Mouse (Mus musculus) WW6 (cell line): ENCODE data around the gene Syne2.
"Not testable (repeated sequence)": the region's sequence is repeated elsewhere in the genome, so short reads cannot be mapped to it uniquely, and the experiment has no call there.

ENCODE experiments used
- DNase-seq: peaks from one replicate; pipeline ENCODE4 v3.0.0-alpha.2; 2013; ENCODE audit warnings: low read depth, low spot score

Syne2 gene

DNA sequence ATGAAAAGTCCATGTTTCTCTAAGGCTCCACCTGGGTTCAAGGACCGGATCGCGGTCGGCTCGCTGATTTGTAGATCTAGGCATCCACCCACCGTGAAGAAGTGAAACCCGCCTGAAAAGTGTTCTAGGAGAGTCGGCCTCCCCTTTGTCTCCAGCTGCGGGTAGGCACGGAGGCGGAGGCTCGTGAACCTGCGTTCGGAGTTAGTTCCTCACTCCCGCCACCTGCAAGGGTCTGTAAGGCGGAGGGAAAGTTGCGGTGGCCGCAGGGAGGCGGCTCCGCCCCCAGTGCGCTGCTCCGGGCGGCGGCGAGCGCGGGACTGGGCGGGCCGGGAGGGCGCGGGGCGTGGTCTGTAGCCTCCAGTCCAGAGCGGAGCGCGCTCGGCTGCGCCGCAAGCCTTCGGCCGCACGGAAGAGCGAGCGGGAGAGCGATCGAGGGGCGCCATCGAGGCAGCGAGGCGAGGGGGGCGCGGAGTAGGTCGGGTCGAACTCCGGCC, at the start of gene Syne2:
Syne2 (plus strand) TSS at position 176 of the 494 bp plus-strand sequence.
- DNase-seq = peak; percentile 65

DNA sequence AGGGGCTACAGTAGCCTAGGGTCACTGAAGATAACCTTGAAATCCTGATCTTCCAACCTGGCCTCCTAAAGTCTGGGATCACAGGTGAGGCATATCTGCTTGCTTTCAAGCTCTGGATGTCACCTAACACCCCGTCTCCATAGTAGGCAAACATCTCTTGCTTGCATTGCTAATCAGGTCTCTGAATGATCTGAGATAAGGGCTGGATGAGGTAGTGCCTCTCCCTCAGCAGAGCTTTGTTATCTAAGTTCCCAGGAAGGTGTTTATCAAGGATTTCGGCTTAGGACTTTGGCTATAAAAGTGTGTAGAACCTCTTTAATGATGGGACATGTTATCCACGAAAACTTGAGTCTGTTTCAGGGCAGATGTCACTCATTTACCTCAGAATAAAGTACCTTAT, 46.5 kb upstream of the Syne2 start:
- no peak for DNase-seq

DNA sequence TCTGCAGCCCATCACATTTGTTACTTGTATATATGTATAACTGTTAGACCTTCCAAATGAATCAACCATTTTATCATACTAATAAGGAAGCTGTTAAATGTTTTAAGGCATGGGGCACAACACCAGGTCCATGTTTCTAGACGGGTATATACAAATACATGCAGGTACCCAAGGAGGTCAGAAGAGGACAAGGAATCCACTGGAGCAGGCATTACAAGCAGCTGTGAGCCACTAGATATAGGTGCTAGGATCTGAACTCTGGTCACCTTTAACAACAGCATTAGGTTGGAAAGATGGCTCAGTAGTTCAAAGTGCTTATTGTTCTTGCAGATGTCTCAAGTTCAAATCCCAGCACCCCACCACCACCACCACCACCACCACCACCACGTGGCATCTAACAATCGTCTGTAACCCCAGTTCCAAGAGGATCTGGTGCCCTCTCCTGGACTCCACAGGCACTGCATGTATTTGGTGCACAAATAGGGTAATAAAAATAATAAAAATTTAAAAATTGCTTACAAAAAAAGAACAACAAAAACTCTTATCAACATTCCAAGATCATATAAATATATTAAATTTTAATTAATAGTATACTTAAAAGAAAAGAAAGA, 45.4 kb upstream of the Syne2 start:
- DNase-seq = no peak

DNA sequence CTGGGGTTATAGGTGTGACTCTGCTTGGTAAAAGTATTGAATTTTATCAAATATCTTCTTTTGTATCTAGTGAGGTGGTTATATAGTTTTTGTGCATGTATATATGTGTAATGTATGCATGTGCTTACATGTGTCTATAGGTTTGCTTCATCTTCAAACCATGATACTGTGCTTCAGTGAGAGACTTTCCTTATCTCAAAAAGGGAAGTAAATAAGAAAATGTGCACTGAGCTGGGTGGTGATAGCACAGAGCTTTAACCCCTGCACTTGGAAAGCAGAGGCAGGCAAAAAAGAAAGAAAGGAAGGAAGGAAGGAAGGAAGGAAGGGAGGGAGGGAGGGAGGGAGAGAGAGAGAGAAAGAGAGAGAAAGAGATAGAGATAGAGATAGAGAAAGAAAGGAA, 36.5 kb upstream of the Syne2 start:
- DNase-seq = no peak

DNA sequence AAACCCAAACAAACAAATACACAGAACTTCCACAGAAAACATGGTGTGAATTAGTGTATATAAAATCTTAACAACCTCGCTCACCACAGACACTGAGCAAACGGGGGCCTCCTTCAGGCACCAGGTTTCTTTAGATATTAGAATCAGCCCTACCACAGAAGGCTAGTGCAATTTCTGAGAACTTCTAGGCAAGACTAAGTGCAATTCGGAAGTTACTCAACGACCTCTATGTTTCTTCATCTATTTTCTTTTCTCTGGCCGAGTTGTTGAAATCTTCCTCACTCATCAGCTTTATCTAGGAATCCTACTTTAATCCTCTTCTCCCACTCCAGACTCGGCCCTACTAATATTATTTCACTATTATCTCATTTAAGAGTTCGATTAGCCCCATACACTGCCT, 35.9 kb upstream of the Syne2 start:
- no peak for DNase-seq

DNA sequence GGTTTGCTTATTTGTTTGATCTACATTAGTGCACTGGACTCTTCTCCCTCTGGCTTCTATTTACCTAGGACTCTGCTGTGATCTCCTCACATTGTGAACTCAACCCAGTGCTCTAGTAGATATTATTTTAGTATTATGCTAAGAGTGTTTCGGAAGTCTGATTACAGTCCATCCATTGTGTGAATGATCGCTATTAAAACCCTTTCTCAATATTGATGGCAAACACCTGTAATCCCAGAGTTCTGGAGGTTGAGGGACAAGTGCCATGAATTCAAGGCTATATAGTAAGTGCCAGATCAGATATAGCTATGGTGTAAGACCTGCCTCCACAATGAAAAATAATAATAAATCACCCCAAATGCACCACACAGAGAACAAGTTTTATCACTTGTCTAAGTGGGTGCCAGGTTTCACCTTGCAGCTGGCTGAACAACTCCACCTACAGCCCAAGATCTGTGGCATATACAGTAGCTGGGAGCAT, 33.6 kb upstream of the Syne2 start:
- no peak for DNase-seq

DNA sequence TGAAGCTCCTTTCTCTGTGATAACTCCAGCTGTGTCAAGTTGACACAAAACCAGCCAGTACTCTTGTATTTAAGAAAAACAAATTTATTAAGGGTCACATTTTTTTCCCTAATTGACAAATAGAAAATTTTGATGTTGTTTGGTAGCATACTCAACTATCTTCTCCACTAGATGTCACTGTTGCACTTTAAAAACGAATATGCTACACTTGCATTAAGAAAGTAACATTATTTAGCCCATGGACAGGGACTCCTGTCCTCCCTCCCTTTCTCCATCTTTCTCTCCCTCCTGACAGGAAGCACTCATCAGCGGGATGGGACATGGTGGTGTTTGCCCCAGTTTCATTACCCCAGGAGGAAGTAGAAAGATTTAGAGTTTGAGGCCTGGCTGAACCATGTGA, 31.3 kb upstream of the Syne2 start:
- not testable (repeated sequence) for DNase-seq

DNA sequence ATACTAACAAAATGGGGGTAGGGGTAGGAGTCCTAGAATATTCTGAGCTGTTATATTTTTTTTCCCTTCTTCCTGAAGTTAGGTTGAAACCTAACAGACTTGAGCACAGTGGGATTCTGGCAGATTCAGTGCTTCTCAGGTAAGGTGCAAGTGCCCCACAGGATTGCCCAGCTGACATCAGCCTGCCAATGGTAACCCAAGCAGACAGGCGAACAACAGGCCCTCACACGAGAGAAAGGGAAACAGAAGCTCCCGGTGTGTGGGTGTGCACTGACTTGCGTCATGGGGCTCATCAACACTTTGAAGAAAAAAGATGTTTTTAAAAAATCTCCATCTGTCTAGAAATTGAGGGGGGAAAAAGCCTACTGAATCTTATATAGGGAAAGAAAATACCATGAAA, 28.5 kb upstream of the Syne2 start:
- no peak for DNase-seq

DNA sequence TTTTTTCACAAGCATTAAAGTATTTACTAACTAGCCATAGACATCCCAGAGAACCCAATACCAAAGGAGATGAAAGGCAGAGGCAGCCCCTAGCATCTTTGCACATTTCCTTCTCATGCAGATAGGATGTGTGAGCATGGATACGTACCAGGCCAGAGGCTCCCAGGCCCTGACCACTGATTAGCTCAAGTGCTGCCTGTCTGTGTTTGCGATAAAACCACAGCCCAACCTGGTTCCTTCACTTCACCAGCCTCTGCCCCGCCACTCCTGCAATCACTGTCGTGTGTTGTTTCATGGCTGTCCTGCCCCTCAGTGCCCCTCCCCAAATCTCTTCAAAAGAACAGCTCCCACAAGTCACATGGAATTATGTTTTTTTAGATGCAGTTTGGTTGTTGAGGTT, 23.4 kb upstream of the Syne2 start:
- no peak for DNase-seq

DNA sequence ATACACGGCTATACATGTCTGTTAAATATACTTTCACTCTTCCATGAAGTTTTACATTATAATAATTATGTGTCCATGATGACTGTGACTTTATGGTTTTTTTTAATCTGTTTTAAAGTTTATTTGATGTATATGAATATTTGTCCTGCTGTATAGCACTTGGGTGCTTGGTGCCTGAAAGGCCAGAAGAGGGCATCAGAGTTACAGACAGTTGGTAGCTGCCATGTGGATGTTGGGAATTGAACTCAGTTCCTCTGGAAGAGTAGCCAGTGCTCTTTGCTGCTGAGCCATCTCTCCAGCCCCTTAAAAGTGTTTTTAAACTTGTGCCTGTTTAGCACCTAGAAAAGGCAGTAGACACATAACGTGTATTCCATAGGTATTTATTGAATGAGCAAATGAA, 21.4 kb upstream of the Syne2 start:
- no peak for DNase-seq

DNA sequence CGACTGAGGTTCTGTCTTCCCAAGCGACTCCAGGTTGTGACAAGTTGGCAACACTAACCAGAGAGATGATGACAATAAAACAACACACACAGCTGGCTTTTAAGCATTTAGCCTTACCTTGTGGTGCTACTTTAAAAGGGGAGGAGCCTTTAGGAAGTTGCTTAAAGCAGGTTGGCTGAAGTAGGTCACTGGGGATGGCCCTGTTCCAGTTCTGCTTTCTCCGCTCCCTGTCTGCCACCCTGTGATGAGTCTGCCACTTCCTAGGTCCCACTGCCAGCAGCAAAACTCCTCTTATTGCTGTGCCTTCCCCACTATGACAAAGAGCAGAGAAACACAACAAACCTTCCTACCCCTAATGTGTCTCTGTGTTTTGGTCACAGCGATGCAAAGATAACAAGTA, 11.7 kb upstream of the Syne2 start:
- DNase-seq = no peak

DNA sequence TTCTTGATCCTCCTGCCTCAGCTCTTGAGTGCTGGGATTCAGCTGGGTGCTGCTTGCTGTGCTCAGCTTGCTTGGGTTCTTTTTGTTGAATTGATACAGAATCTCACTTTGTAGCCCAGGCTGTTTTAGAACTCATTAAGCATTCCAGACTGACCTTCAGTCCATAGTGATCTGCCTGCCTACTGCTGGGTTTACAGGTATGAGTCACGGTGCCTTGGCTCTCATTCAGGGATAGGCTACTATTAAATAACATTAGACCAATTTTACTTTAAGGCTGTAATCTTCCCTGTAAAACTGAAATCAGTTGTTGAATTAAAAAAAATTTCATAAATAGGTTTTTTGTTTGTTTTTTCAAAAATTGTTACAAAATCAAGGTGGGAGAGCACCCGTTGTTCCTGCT, 4.2 kb upstream of the Syne2 start:
- DNase-seq = no peak

DNA sequence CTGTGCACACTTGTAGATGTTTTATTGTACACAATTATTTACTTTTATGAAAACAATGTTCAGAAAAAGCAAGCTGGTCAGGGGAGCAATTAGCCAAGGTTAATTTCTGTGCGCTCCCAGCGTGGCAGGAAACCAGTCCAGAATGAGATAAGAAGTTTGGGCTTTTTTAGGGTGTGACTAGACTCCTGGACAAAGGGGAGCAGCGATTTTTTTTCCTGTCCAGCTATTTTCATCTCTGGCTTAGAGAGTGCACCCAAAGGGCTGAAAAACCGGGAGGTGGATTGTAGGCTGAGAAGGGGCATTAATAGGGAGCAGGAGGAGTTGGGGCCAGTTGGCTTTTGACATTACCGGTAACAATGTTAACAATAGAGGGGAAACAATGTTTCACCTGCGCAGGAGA, 3.4 kb upstream of the Syne2 start:
- DNase-seq = no peak

DNA sequence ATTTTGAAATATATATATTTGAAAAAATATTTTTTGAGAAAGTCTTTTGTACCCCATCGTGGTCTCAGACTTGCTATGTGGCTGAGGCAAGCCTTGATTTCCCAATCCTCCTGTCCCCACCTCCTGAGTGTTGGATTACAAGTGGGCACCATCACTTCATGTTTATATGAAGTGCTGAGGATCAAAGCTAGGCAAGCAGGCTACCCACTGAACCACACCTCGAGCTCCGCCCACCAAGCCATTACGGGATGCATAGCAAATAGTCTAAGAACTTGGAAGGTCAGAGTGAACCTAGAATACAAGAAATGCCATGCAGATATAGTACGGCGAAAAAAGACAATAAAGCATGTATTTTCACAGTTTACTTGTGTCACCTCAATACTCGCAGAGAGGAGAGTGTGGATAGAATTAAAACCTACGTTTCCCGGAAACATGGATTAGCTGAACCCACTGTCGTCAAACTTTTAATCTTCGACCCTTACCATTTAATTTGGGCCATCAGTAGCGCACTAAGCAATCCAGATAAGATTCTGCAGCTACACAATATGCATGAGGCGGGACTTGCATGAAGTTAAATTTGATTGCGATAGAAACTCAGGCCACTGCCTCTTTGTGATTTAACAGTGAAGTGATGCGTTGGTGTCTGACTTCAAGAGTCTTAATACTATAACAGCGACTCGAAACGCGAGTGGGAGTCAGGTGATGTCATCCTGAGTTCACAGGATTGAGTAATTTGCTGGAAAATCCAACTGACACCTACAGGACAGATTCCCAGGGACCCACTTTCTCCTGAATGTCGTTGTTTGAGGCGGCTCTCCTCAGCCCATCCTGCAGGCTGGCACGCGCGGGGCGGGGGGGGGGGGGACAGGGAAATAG, 715 bp upstream of the Syne2 start:
- DNase-seq = no peak

DNA sequence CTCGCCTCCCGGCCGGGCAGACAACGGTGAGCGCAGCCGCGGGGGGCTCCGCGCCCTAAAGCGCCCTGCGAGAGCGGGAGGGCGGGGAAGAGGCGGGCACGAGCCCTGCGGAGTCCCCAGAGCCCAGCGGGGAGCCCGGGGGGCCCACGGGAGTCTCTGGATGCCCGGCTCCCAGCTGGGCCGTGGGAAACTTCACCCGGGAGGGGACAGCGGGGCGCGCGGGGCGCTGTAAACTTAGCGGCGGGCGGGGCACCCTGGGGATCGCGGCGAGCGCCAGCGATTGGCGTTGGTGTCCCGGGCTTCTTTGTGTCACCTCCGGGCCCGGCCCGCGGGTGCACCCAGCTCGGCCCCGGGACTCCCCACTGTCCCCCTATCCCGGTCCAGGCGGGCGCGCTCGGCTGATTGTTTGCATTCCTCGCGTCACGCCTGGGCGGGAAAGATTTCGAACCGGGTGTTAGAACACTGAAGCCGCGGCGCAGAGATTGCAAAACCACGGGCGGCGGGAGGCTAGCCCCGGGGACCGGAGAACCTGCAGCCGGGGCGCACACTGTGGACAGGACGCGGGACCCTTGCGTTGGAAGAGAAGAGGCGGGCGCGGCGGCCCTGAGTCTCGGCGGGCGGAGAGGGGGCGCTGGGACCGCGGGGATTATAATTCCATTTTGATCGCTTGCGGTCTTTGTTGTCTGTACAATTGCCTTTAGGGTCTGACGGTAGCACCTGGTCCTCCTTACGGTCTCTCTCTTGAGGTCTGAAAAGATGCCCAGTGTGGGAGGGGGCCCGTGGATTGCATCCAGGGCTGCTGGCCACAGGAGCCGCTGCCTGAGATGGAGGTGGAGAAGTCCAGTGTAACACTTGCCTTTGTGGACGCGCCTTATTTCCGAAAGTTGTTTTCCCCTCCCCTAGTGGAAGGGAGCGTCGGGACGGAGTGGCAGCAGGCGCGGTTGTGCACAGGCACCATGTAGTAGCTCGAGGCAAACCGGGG, 810 bp downstream of the Syne2 start:
- no peak for DNase-seq

DNA sequence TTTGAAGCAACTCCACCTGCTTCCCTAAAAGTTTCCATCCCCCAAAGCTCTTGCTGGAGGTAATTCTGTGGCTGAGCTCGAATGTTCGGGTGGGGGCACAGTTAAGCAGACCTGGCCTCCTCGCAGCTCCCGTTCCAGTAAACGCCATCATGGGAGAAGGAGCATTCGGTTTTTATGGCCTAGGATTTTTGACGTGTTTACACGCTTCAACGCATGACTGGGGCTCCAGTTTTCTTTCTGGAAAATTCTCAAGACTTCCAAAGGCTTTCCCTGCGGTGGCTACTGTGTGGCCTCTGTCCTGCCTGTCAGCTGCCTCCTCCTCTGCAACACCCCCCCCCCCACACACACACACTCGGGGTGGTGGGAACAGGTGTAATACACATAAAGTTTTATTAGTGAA, 1.5 kb downstream of the Syne2 start:
- DNase-seq = no peak

DNA sequence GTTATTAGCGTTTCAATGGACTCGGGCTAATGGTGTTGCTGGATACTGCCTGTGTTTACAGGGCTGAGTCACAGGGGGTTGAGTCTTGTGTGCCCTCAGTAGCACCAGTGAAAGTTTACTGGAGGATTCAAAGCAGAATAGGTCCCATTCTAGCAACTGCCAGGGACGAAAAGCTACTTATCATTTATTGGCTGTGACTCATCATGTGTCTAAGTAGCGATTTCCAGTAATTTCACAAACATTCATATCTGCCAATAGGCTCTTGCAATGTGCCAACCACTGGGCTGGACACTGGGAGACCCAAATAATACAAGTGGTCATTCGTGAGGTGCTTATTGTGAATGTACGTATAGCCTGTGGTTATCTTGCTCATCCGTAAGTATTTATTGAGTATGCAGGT, 2.3 kb downstream of the Syne2 start:
- no peak for DNase-seq

DNA sequence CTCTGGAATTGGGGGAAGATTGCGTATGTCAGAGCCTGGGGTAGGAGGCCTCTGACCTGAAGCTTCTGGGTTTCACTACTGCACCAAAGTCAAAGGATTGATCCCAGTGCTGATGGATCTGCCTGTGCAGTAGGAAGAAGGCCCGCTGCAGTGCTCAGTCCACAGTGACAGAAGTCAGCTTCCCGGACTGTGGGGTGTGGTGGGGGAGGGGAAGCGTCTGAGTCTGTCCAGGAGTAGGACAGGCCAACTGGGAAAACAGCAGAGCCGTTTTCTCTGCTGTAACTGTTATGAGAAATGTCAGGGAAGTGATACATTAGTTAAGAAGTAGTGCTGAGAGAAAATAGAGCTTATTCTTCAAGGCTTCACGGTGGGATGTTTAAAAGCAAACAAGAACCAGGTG, 4.2 kb downstream of the Syne2 start:
- DNase-seq = no peak

DNA sequence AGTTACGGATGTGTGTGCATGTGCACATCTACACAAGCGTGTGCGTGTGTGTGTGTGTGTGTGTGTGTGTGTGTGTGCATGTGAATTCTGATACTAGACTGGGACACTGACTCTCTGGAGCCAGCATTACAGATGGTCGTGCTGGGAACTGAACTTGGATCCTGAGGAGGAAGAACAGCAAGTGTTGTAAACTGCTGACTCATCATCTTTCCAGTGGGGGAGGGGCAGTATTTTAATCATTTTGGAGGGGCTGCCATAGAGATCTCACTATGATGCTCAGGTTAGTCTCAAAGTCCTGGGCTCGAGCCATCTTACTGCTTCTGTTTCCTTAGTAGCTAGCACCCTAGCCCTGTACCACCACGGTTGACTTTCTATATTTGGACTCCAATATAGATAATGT, 5.5 kb downstream of the Syne2 start:
- no peak for DNase-seq

DNA sequence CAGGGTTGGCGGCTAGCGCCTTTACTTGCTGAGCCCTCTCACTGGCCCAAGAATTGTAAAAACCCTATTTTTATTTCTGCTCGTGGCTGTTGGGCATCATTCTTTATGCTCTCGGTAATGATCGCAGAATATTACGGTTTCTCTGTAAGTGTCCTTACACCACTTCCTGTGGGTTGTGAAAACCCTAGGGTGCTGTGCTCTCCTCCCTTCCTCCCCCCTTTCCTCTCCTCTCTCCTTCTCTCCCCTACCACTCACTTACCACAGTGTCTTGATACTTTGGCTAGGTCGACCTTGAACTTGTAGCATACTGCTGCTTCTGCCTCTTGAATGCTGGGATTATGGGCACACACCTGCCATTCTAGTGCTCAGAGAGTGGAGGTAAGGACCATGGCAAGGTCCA, 7.5 kb downstream of the Syne2 start:
- DNase-seq = no peak

DNA sequence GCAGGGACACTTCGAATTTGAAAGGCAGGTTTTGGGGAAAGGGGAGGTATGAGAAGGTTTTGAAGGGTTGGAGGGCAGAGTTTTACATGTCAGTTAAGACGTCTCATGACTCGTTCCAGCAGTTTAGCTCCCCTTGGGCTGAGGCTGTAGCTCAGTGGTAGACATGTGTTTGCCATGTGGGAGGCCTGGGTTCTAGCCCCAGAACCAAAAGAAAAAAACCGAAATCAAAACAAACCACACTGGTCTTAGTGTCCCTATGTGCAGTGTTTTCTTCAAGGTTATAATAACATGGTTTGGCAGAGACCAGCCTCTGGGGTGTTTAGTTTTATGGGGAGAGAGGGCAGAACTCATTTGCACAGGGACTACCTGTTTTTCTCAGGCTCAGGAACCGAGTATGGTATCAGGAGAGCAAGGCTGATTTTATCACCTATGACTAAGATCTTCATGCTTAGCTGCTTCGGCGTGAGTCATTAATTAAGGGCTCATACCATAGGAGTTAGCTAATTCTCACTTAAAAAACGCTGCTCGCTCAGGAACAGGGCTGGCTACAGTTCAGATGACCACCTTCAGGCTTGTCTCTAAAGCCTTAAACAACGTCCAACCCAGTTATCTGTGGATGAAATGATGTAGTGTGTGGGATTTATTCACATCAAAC, 8.9 kb downstream of the Syne2 start:
- no peak for DNase-seq
